Mouse (Mus musculus) embryonic facial prominence, embryonic 11.5 days (tissue): ENCODE results near the gene Plcg1. TPM values are rescaled to one million over a fixed set of nuclear protein-coding genes. Genes with fewer than 3 reads are reported as not detected.

Experiments
- ATAC-seq: fragments of 200-750 bp; cut with Nextera tagmentation; replicated peaks from 2 replicates; pipeline ENCODE4 v1.8.0; 2017; ENCODE audit warnings: low read depth; ENCODE audit not compliant: insufficient number of reproducible peaks, low FRiP score, low TSS enrichment
- DNase-seq: peaks from one replicate; pipeline ENCODE4 v3.0.0-alpha.2; 2015; ENCODE audit warnings: low spot score
- H3K27ac ChIP-seq: fragments of 300-500 bp; sonication (generic); replicated peaks from 2 replicates; pipeline ENCODE4 v1.5.1; 2014; ENCODE audit warnings: mild to moderate bottlenecking, low read depth, low read length, control low read depth
- H3K27me3 ChIP-seq: fragments of 300-500 bp; sonication (generic); 2 replicates; pipeline ENCODE4 v1.6.1; 2014; ENCODE audit warnings: mild to moderate bottlenecking, low read length, moderate library complexity, mixed read lengths; ENCODE audit not compliant: control insufficient read depth, insufficient read depth
- H3K36me3 ChIP-seq: fragments of 300-500 bp; sonication (generic); replicated peaks from 2 replicates; pipeline ENCODE4 v1.6.1; 2014; ENCODE audit warnings: low read depth, mild to moderate bottlenecking, low read length, moderate library complexity, mixed read lengths; ENCODE audit not compliant: control insufficient read depth, insufficient read depth
- H3K4me1 ChIP-seq: fragments of 300-500 bp; sonication (generic); 2 replicates; pipeline ENCODE4 v1.6.1; 2014; ENCODE audit warnings: low read length, mixed read lengths; ENCODE audit not compliant: control insufficient read depth, insufficient read depth
- H3K4me2 ChIP-seq: fragments of 300-500 bp; sonication (generic); 2 replicates; pipeline ENCODE4 v1.6.1; 2014; ENCODE audit warnings: low read depth, mild to moderate bottlenecking, control low read depth, low read length, moderate library complexity
- H3K4me3 ChIP-seq: fragments of 300-500 bp; sonication (generic); 2 replicates; pipeline ENCODE4 v1.5.1; 2014; ENCODE audit warnings: low read depth, low read length, control low read depth
- H3K9ac ChIP-seq: fragments of 300-500 bp; sonication (generic); replicated peaks from 2 replicates; pipeline ENCODE4 v1.6.1; 2014; ENCODE audit warnings: mild to moderate bottlenecking, control low read depth, low read length
- H3K9me3 ChIP-seq: fragments of 300-500 bp; sonication (generic); replicated peaks from 2 replicates; pipeline ENCODE4 v1.6.1; 2016; ENCODE audit warnings: mild to moderate bottlenecking, low read length, inconsistent platforms, mixed read lengths; ENCODE audit not compliant: control insufficient read depth
- WGBS: fragments of 180-500 bp; shearing (Covaris S2); extraction: QIAGEN DNeasy Blood & Tissue Kit; methylation state at CpG from one replicate; pipeline ENCODE4 v1.1.7; 2014; 5-methylcytosine and 5-hydroxymethylcytosine counted together
- polyA plus RNA-seq: library from polyadenylated mRNA; unstranded; fragments of >200 nt; fragmentation: Nextera tagmentation; extraction: Ambion mirVana; gene quantifications from 2 replicates; pipeline ENCODE4 v1.2.1, GENCODE M21; 2014

Plcg1 gene
- polyA plus RNA-seq, 1 experiment from 2014 or later, result 64.6 TPM

- H3K9me3 ChIP-seq, result no peaks in the 10 kb centered on the region
- no peaks in the 10 kb centered on the region for H3K4me1 ChIP-seq
- no peak overlapping the region for H3K4me2 ChIP-seq
- H3K27ac ChIP-seq, result no peak overlapping the region
- no peak overlapping the region for H3K9ac ChIP-seq
- ATAC-seq, result no peak
- no peaks in the 10 kb centered on the region for H3K27me3 ChIP-seq
- no peak for DNase-seq
- H3K36me3 ChIP-seq, result no peaks in the 10 kb centered on the region
- no peak overlapping the region for H3K4me3 ChIP-seq
- WGBS, result 87% methylated on average over 4 of the region's 4 CpGs
These were observed 37.1 kb downstream of the Plcg1 start for GRCm38 (mm10) chr2:160768097-160768695.

DNA sequence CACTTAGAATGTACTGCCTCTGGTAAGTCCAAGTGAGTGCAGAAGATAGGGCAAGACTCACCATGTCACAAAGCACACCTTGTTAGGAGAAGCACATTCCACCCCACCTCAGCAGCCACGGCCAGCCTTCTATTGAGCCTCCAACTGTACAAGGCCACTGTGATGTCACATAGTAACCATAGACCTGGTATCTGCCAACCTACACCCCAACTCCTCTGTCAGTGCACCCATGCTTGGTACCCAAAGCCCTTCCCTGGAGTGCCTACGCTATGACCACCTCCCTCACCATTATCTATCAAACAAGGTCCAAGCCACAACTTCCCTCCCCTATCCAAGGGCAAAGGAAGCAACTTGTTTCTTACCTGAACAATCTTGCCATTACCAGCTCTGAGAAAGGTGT is 37.9 kb downstream of the Plcg1 start:
- no peaks in the 10 kb centered on the region for H3K4me1 ChIP-seq
- no peak for DNase-seq
- H3K9me3 ChIP-seq, result no peaks in the 10 kb centered on the region
- H3K27ac ChIP-seq, result no peak overlapping the region
- no peak overlapping the region for H3K4me2 ChIP-seq
- WGBS, result 88% methylated on average over 2 of the region's 2 CpGs
- ATAC-seq, result no peak
- H3K36me3 ChIP-seq, result no peaks in the 10 kb centered on the region
- H3K9ac ChIP-seq, result no peak overlapping the region
- H3K27me3 ChIP-seq, result no peaks in the 10 kb centered on the region
- no peak overlapping the region for H3K4me3 ChIP-seq

- Histone ChIP-seq H3K4me2 (no peak overlapping the region), H3K27me3 (no peaks in the 10 kb centered on the region), H3K4me3 (no peak overlapping the region), H3K9me3 (no peaks in the 10 kb centered on the region), H3K4me1 (no peaks in the 10 kb centered on the region), H3K9ac (no peak overlapping the region), H3K27ac (no peak overlapping the region), H3K36me3 (no peaks in the 10 kb centered on the region)
- no peak for DNase-seq
- ATAC-seq, result no peak
These were observed 39.3 kb downstream of the Plcg1 start for GRCm38 (mm10) chr2:160770409-160770808.

DNA sequence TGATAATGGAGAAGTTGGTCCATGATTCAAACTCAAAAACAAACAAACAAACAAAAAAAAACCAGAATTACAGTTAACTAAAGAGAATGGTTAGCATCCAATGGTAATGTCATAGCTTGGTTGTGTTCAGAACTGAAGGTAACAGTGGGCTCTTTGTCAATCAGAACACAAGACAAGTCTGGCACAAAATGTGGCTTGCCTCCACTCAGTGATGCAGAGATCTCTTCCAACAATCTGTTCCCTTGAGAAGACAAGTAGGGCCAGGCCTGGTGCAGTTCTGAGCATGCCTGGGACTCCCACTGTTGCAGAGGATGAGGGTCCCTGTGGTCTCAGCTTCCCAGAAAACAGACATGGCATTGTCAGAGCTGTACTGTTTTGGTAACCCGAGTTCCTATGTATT is 39.8 kb downstream of the Plcg1 start:
- Histone ChIP-seq H3K9me3 (no peaks in the 10 kb centered on the region), H3K36me3 (no peaks in the 10 kb centered on the region), H3K4me1 (no peaks in the 10 kb centered on the region), H3K4me2 (no peak overlapping the region), H3K27ac (no peak overlapping the region), H3K9ac (no peak overlapping the region), H3K4me3 (no peak overlapping the region), H3K27me3 (no peaks in the 10 kb centered on the region)
- DNase-seq (no peak), ATAC-seq (no peak)
- WGBS, result 82% methylated on average over 1 of the region's 1 CpGs

DNA sequence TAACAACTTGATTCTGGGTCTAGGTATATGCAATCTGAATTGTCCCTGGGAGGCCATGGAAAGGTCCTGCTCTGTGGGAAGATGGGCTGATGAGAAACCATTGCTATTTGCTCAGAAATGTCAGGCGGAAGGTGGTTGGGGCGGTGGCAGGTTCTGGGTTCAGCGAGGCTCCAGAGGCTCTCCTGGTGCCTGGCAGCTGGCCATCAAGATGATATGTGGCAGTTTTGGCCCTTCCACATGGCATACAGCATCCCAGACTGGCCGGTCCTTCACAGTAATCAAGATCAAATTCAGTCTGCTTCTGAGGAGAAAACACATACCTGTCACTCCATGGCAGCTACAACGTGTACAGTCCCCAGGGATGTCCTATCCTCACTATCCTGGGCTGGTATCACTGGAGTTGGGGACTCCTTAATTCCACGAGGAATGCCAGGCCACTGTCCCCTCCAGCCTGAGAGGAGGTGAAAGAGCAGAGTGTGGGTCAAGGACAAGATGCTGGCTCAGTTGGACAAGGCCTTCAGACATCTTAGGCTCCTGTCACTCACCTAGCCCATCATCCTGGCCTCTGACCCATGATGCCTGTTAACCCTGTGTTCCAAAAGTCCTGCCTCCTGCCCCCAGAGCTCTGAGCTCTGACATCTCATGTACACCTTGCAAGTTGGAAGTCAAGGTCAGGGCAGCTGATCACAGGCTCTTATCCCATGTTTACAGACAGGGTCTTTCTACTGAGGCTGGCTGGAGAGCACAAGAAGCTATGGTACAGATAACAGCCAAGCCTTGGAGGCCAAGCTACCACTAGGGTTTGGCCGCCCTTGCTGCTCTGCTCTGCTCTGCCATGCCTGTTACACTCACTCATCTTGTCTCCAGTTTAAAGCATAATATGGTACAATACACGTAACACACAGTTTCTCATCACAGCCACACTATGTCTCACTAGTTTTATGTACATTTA is 40.5 kb downstream of the Plcg1 start:
- Histone ChIP-seq H3K27me3 (no peaks in the 10 kb centered on the region), H3K36me3 (no peaks in the 10 kb centered on the region), H3K9ac (no peak overlapping the region), H3K9me3 (no peaks in the 10 kb centered on the region), H3K27ac (no peak overlapping the region), H3K4me2 (no peak overlapping the region), H3K4me3 (no peak overlapping the region), H3K4me1 (no peaks in the 10 kb centered on the region)
- ATAC-seq (no peak), DNase-seq (no peak)
- 85% methylated on average over 8 of the region's 8 CpGs for WGBS

DNA sequence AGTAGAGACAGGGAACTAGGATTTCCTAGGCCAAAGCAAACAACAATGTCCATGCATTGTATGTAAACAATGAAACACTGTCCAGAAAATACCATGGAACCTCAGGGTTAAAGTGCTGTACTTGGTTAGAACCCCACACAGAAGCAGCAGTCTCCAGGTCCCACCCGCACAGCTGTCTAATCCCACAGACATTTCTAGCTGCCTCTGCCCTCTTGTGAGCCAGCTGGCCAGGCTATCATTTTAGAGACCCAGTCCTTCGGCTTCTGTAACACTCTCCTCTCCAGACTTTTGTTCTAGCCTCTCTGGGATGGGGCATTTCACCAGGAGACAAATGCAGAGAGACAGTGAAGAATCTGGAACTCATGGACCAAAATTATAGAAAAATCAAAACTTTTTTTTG is 46.9 kb downstream of the Plcg1 start:
- Histone ChIP-seq H3K36me3 (no peaks in the 10 kb centered on the region), H3K27ac (no peak overlapping the region), H3K4me1 (no peaks in the 10 kb centered on the region), H3K27me3 (no peaks in the 10 kb centered on the region), H3K4me2 (no peak overlapping the region), H3K9me3 (no peaks in the 10 kb centered on the region), H3K9ac (no peak overlapping the region), H3K4me3 (no peak overlapping the region)
- ATAC-seq (no peak), DNase-seq (no peak)
- WGBS, result 85% methylated on average over 2 of the region's 2 CpGs

GRCm38 (mm10) chr2:160780154-160780833 is 49.2 kb downstream of the Plcg1 start:
- Histone ChIP-seq H3K4me2 (no peak overlapping the region), H3K36me3 (no peaks in the 10 kb centered on the region), H3K4me1 (no peaks in the 10 kb centered on the region), H3K9ac (no peak overlapping the region), H3K9me3 (no peaks in the 10 kb centered on the region), H3K27ac (no peak overlapping the region), H3K27me3 (no peaks in the 10 kb centered on the region), H3K4me3 (no peak overlapping the region)
- WGBS, result 93% methylated on average over 13 of the region's 13 CpGs
- DNase-seq (no peak), ATAC-seq (no peak)

DNA sequence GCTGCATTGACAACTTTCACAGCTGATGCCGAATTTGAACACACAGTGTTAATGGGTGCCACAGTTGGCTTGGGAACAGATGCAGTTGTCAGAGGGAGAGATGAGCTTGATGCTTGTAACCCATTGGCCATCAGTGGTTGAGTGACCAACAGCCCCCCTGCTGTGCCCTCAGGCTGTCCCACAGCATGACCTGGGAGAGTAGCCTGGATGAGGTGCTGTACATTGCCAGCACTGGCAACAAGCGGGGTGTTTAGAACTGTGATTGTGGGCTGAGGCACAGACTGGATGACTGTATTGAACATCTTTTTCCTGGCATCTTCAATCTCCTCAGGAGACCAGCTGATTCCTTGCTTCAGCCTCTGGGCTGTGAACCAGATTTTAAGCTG is 49.7 kb downstream of the Plcg1 start:
- no peaks in the 10 kb centered on the region for H3K36me3 ChIP-seq
- no peak for ATAC-seq
- DNase-seq, result no peak
- no peaks in the 10 kb centered on the region for H3K27me3 ChIP-seq
- WGBS, result 87% methylated on average over 2 of the region's 2 CpGs
- no peaks in the 10 kb centered on the region for H3K4me1 ChIP-seq
- H3K27ac ChIP-seq, result no peak overlapping the region
- no peak overlapping the region for H3K4me2 ChIP-seq
- no peaks in the 10 kb centered on the region for H3K9me3 ChIP-seq
- no peak overlapping the region for H3K4me3 ChIP-seq
- no peak overlapping the region for H3K9ac ChIP-seq
